Mouse (Mus musculus) kidney, embryonic 16.5 days (tissue): ENCODE data around the gene Zfp212. TPM values are rescaled to one million over a fixed set of nuclear protein-coding genes. Genes with fewer than 3 reads are reported as not detected.

Experiments
- ATAC-seq: fragments of 200-750 bp; cut with Nextera tagmentation; 2 replicates; pipeline ENCODE4 v1.8.0; 2017; ENCODE audit warnings: moderate TSS enrichment; ENCODE audit not compliant: low FRiP score, low TSS enrichment
- H3K27ac ChIP-seq: fragments of 300-500 bp; sonication (generic); 2 replicates; pipeline ENCODE4 v1.5.1; 2014; ENCODE audit warnings: low read length
- H3K27me3 ChIP-seq: fragments of 300-500 bp; sonication (generic); 2 replicates; pipeline ENCODE4 v1.6.1; 2014; ENCODE audit warnings: low read length, control low read depth, mixed read lengths; ENCODE audit not compliant: insufficient read depth
- H3K36me3 ChIP-seq: fragments of 300-500 bp; sonication (generic); 2 replicates; pipeline ENCODE4 v1.6.1; 2014; ENCODE audit warnings: low read length, control low read depth, mixed read lengths; ENCODE audit not compliant: insufficient read depth
- H3K4me1 ChIP-seq: fragments of 300-500 bp; sonication (generic); 2 replicates; pipeline ENCODE4 v1.6.1; 2014; ENCODE audit warnings: low read length, control low read depth, mixed read lengths; ENCODE audit not compliant: insufficient read depth
- H3K4me2 ChIP-seq: fragments of 300-500 bp; sonication (generic); replicated peaks from 2 replicates; pipeline ENCODE4 v1.6.1; 2014; ENCODE audit warnings: low read depth, low read length
- H3K4me3 ChIP-seq: fragments of 300-500 bp; sonication (generic); 2 replicates; pipeline ENCODE4 v1.5.1; 2014; ENCODE audit warnings: mild to moderate bottlenecking, low read length
- H3K9ac ChIP-seq: fragments of 300-500 bp; sonication (generic); replicated peaks from 2 replicates; pipeline ENCODE4 v1.6.1; 2014; ENCODE audit warnings: low read length
- H3K9me3 ChIP-seq: fragments of 300-500 bp; sonication (generic); 2 replicates; pipeline ENCODE4 v1.6.1; 2016; ENCODE audit warnings: low read length, control low read depth
- WGBS: fragments of 180-500 bp; shearing (Covaris S2); extraction: QIAGEN DNeasy Blood & Tissue Kit; methylation state at CpG from one replicate; pipeline ENCODE4 v1.1.7; 2014; 5-methylcytosine and 5-hydroxymethylcytosine counted together
- polyA plus RNA-seq: library from polyadenylated mRNA; unstranded; fragments of >200 nt; fragmentation: Nextera tagmentation; extraction: Ambion mirVana; gene quantifications from 2 replicates; pipeline ENCODE4 v1.2.1, GENCODE M21; 2015

The Zfp212 gene
- polyA plus RNA-seq, 1 experiment from 2014 or later = 19.4 TPM

DNA sequence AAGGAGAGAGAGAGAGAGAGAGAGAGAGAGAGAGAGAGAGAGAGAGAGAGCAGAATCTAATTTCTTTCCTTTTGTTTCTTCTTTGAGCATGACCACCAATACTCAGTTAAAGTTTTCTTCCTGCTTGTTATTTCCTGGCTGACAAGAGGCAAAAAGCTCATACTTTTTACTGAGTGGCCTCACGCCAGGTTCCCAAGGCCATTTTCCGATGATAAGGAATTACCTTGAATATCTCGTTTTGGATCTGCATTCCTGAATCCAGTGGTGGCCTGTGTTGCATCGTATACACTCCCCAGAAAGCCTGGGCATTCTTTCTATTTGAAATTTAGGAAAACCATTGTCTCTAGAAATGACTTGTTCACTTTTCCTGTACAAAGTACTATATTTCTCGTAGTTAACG, 20.9 kb upstream of the Zfp212 start:
- no peak for ATAC-seq
- Histone ChIP-seq H3K9ac (no peak overlapping the region), H3K27ac (no peak overlapping the region), H3K36me3 (peaks cover 52% of the 10 kb centered on the region), H3K4me3 (no peak overlapping the region), H3K4me1 (no peaks in the 10 kb centered on the region), H3K9me3 (peaks cover 5% of the 10 kb centered on the region; the same call in 1 of the 2 replicates), H3K4me2 (no peak overlapping the region), H3K27me3 (no peaks in the 10 kb centered on the region)
- 82% methylated on average over 6 of the region's 6 CpGs for WGBS

DNA sequence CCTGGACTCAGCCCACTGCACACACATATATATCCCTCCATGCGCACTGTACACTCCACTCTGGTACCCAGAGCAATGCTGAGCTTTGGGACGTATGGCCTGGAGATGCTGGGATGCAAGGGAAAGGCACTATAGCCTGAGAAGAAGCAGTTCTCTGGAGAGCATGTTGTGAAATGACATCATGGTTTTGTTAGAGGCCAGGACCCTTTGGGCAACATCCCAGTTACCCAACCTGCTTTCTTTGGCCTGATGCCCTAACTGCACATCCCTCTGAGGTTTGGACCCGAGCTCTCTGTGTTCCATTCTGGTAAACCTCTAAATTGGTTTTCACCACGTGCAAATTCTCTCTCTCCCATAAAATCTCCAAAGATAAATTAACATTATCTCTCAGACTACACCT, 16.7 kb upstream of the Zfp212 start:
- no peak for ATAC-seq
- Histone ChIP-seq H3K4me1 (no peaks in the 10 kb centered on the region), H3K27ac (no peak overlapping the region), H3K4me3 (no peak overlapping the region), H3K27me3 (no peaks in the 10 kb centered on the region), H3K9me3 (peaks cover 10% of the 10 kb centered on the region; the same call in 1 of the 2 replicates), H3K4me2 (no peak overlapping the region), H3K9ac (no peak overlapping the region), H3K36me3 (peaks cover 72% of the 10 kb centered on the region)
- 77% methylated on average over 4 of the region's 4 CpGs for WGBS

DNA sequence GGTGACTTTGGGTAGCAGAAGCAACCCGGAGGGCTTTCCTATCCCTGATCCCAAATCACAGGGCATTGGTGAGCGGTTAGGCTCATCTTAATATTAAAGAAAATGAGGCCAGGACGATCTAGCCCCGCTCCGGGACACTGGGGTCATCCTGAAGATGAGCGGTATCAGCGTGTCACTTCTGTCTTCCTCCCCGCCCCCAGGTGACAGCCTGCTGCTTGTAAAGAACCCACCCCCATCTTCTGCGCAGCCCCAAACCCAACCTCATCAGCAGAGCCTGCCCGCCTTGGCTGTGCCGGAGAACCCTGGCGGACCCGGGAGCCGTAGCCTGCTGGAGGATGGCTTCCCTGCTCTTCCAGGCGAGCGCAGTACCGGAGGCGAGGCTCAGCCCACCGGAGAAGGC, 15.9 kb upstream of the Zfp212 start:
- no peak overlapping the region for H3K4me3 ChIP-seq
- H3K36me3 ChIP-seq = peaks cover 68% of the 10 kb centered on the region
- no peak overlapping the region for H3K9ac ChIP-seq
- ATAC-seq = no peak
- no peaks in the 10 kb centered on the region for H3K4me1 ChIP-seq
- H3K27ac ChIP-seq = no peak overlapping the region
- WGBS = 64% methylated on average over 19 of the region's 19 CpGs
- H3K9me3 ChIP-seq = peaks cover 10% of the 10 kb centered on the region; the same call in 1 of the 2 replicates
- no peak overlapping the region for H3K4me2 ChIP-seq
- no peaks in the 10 kb centered on the region for H3K27me3 ChIP-seq

DNA sequence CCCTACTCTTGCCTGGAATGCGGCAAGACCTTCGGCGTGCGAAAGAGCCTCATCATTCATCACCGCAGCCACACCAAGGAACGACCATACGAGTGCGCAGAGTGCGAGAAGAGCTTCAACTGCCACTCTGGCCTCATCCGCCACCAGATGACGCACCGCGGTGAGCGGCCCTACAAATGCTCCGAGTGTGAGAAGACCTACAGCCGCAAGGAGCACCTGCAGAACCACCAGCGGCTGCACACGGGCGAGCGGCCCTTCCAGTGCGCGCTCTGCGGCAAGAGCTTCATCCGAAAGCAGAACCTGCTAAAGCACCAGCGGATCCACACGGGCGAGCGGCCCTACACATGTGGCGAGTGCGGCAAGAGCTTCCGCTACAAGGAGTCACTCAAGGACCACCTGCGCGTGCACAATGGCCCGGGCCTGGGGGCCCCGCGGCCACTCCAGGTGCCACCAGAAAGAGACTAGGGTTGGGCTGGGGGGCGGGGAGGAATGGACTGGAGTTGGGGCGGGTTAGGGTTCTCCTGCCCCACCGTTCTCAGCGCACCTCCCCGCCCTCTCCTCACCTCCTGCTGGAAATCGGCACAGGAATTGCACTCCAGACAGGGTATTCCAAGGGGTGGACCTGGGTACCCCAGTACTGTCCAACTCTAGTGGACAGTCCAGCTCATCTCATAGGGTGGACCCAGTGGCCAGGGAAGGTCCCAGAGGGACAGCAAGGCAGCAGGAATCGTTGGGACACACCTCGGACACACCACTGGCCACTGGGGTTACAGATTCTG, 15.2 kb upstream of the Zfp212 start:
- Histone ChIP-seq H3K4me2 (no peak overlapping the region), H3K9me3 (peaks cover 10% of the 10 kb centered on the region; the same call in 1 of the 2 replicates), H3K27me3 (no peaks in the 10 kb centered on the region), H3K4me3 (no peak overlapping the region), H3K36me3 (peaks cover 68% of the 10 kb centered on the region), H3K9ac (no peak overlapping the region), H3K27ac (no peak overlapping the region), H3K4me1 (no peaks in the 10 kb centered on the region)
- 69% methylated on average over 44 of the region's 44 CpGs for WGBS
- no peak for ATAC-seq

DNA sequence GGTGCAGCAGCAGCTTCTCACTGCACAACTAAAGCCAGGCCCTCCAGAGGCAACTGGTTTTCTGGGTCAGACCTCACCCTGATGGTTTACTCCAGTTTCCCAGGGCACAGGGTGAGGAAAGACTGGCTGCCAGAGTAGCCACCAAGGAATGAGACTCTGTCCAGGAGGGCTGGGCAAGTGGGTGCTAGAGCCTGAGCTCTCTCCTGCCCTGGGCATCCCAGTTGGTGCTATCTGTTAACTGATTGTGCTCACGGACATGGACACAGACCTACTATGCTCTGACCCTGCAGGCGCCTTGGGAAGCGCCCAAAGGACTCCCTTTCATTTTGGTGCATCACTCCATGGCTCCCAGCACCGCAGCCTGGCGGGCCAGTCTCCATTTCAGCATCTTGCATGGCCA, 13.9 kb upstream of the Zfp212 start:
- H3K36me3 ChIP-seq = peaks cover 59% of the 10 kb centered on the region
- WGBS = 93% methylated on average over 5 of the region's 5 CpGs

DNA sequence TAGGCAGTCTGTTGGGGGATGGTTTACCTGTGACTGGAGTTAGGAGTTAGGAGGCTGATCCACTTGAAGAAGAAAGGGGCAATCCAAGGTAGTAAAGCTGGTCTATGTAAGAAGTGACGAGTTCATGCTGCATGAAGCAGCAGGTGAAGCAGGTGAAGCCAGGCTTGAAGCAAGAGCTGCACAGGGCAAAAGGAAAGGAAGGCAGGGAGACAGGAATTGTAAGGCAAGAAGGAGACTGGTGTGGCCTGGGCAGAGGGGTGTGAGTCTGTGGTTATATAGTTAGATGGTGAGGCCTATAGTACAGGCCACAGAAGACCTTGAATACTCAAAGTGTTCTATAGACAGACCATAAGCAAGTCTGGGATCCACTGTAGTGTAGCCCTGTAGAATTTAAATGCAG, 11.3 kb upstream of the Zfp212 start:
- no peak for ATAC-seq
- Histone ChIP-seq H3K4me3 (no peak overlapping the region), H3K4me2 (no peak overlapping the region)

More for the DNA sequence above, 13.9 kb upstream of the Zfp212 start:
- H3K9ac ChIP-seq = no peak overlapping the region
- H3K4me3 ChIP-seq = no peak overlapping the region
- no peaks in the 10 kb centered on the region for H3K27me3 ChIP-seq
- H3K4me1 ChIP-seq = no peaks in the 10 kb centered on the region
- ATAC-seq = no peak
- H3K27ac ChIP-seq = no peak overlapping the region
- peaks cover 10% of the 10 kb centered on the region; the same call in 1 of the 2 replicates for H3K9me3 ChIP-seq
- no peak overlapping the region for H3K4me2 ChIP-seq

DNA sequence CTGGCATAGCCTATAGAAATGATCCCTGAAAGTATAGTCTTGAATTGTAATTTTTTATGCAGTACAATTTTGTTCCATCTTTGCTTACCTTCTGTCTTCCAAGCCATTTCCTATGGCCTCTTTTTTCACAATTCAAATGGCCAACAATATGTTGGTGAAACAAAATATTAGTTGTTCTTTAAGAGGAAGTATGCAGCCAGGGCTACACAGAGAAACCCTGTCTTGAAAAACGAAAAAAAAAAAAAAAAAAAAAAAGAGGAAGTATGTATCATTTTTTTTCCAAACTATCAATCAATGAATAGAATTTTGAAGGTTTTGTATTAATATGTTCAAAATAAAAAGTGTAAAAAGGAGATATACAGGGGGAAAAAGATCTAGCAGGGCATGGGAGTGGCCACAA, 8.6 kb upstream of the Zfp212 start:
- peaks cover 9% of the 10 kb centered on the region; the same call in 1 of the 2 replicates for H3K36me3 ChIP-seq
- H3K4me2 ChIP-seq = no peak overlapping the region
- H3K9ac ChIP-seq = no peak overlapping the region
- H3K4me3 ChIP-seq = no peak overlapping the region
- no peaks in the 10 kb centered on the region for H3K9me3 ChIP-seq
- no peak overlapping the region for H3K27ac ChIP-seq
- no peaks in the 10 kb centered on the region for H3K4me1 ChIP-seq
- 60% methylated on average over 1 of the region's 1 CpGs for WGBS
- no peak for ATAC-seq
- H3K27me3 ChIP-seq = no peaks in the 10 kb centered on the region

More for the DNA sequence above, 11.3 kb upstream of the Zfp212 start:
- Histone ChIP-seq H3K9ac (0 out of 2 replicates have a peak overlapping the region, but pooled peaks have one; percentile 22), H3K9me3 (peaks cover 10% of the 10 kb centered on the region; the same call in 1 of the 2 replicates), H3K27ac (no peak overlapping the region), H3K4me1 (no peaks in the 10 kb centered on the region), H3K27me3 (no peaks in the 10 kb centered on the region), H3K36me3 (peaks cover 36% of the 10 kb centered on the region)
- 68% methylated on average over 1 of the region's 1 CpGs for WGBS

DNA sequence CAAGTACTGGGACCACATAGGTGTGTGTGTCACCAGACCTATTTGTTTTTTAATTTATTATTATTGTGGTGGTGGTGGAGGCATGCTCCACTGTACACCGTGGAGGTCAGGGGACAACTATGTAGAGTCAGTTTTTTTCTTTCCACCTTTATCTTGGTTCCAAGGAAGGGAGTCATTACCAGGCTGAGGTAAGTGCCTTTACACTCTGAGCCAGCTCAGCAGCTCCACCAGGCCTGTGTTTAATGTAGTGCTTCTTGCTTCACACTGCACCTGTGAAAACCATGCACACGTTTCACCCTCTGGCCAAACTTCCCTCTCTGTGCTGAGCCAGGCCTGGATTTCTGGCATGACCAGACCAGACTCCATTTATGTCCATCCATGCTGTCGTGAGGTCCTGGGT, 7.3 kb upstream of the Zfp212 start:
- Histone ChIP-seq H3K9me3 (no peaks in the 10 kb centered on the region), H3K4me2 (no peak overlapping the region), H3K27me3 (no peaks in the 10 kb centered on the region), H3K4me3 (no peak overlapping the region), H3K4me1 (no peaks in the 10 kb centered on the region), H3K27ac (no peak overlapping the region), H3K36me3 (no peaks in the 10 kb centered on the region), H3K9ac (no peak overlapping the region)
- 56% methylated on average over 3 of the region's 3 CpGs for WGBS
- no peak for ATAC-seq

DNA sequence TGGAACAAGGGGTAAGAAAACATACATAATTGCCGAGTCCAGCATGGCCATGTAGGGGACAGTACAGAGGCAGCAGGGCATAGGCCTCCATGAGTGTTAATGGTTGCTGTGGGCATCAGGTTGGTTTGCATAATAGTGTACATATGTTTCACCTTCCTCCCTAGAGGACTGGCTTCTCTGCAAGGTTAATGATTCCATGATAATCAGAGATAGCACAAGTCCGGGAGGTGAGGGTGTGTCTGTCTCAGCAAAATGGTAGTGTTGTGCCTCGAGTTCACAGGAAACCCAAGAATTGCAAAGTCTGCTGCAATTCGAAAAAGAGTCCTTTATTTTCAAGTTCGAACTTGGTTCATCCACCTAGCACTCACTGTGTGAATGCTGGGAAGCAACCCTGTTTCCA, 3.2 kb upstream of the Zfp212 start:
- Histone ChIP-seq H3K4me1 (peaks cover 13% of the 10 kb centered on the region), H3K27me3 (no peaks in the 10 kb centered on the region), H3K36me3 (no peaks in the 10 kb centered on the region), H3K4me2 (no peak overlapping the region), H3K9me3 (no peaks in the 10 kb centered on the region), H3K27ac (no peak overlapping the region), H3K4me3 (no peak overlapping the region), H3K9ac (no peak overlapping the region)
- WGBS = 76% methylated on average over 5 of the region's 5 CpGs
- ATAC-seq = no peak

DNA sequence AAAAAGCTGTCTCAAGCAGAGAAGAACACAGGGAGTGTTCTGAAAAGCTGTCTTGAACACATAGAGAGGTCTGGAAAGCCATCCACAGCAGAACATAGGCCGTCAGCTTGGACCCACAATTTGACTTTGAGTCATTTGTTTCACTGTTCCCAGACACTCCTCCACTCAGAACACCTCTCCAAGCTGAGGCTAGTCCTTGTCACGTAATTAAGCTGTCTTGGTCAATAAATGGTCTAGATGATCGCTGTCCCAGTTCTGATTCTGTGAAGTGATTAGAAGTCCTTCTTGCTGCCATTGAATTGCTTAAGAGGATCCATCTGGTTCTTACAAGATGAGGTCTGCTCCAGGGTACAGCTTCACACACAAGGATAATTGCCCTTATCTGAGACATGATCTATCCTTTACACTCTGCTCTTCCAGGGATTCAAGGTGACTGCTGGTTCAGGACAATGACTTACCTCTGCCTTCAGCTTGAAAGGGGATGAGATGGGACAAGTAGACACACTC, 1.5 kb upstream of the Zfp212 start:
- 72% methylated on average over 3 of the region's 3 CpGs for WGBS
- Histone ChIP-seq H3K9me3 (no peaks in the 10 kb centered on the region), H3K27me3 (no peaks in the 10 kb centered on the region), H3K4me1 (peaks cover 20% of the 10 kb centered on the region), H3K4me3 (no peak overlapping the region), H3K27ac (no peak overlapping the region), H3K36me3 (no peaks in the 10 kb centered on the region), H3K4me2 (no peak overlapping the region), H3K9ac (no peak overlapping the region)
- ATAC-seq = no peak
